Mouse (Mus musculus) right cerebral cortex, postnatal 36 days (tissue): ENCODE measurements at regions not wholly inside any gene's neighbourhood (a gene's known extent, or its start where the extent isn't known, plus 50 kb on each side); places are given as distances from the start of the nearest gene placed in this dataset.
A peak's percentile ranks its signal among the peaks of the same experiment; 100 is the strongest.

Experiments
- DNase-seq, 2 experiments: peaks; one replicate each; pipeline ENCODE4 v3.0.0; 2022; ENCODE audit warnings: low spot score in 2 of 2, mixed read lengths in 1 of 2

DNA sequence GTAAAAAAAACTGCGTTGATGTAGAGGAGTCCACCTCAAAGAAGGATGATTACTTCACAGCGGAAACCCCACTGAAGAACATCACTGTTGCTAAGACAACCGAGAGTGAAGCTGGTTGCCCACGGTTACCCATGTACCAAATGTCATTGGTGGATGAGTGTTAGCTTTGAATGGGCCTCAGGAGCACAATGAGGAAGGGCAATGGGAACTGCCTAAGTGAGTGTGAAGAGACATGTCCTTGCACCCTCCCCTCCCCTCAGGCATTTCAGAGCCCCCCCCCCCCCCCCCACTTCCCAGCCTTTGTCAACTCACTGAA lies 96.1 kb upstream of the Chd2 start:
- no peak for DNase-seq

DNA sequence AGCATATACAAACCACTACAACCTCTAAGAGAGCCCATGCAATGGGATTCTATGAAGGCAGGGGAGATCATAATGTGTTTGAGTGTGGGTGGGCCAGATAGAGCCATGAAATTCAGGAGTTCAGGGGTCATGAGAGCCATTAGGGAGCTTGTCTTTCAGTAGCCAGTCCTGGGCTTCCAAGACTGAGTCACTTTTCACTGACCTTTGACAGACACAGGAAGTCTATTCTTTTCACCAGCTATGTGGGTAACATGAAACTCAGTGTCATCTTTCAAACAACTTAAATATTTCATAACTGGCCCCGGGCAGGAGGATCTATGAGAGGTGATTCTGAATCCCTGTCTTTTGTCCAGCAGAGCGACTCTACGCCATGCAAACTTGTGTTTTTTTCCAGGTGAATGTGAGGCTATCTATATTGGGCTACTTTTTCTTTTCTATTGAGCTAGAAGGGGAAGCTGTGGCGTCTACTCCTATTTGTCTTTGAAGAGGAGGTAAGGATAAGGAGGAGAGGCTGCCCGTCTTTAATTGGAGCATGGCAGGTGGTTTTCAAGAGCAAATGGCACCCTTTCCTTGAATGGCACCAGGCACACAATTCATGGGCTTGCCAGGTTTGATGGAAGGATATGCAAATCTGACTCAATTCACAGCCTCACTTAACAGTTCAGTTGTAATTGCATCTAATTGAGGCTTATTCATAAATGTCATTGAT lies 95.6 kb upstream of the Chd2 start:
- no peak for DNase-seq

DNA sequence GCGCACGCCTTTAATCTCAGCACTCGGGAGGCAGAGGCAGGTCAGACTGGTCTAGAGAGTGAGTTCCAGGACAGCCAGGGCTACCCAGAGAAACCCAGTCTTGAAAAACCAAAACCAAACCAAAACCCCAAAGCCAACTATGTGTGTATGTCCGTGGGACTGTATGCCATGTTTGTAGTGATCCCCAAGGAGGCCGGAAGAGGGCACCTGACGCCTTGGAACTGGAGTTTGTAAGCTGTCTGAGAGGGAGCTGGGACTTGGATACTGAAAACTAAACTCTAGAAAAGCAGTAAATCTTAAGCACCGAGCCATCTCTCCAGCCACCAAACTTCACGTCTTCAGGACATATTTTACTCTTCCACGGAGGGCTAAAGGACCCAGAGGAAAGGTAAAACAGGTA lies 93.8 kb upstream of the Chd2 start:
- DNase-seq: no peak

DNA sequence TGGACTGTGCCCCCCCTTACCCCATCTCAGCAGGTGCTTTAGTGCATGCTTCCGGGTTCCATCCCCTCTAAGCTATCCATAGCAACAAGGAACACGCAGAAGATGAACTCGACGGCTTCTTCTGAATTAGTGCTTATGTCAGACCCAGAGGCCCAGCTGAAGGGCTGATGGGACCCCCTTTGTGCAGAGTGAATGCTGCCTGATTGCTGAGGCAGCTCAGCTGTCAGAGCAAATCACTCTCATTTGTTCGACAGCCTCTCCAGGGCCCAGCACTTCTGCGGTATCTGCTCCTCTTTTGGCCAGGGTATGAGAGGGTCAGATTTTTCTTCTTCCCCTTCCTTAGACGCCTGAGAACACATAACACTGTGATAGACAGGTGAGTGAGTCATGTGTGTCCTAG lies 89.2 kb upstream of the Chd2 start:
- no peak for DNase-seq

DNA sequence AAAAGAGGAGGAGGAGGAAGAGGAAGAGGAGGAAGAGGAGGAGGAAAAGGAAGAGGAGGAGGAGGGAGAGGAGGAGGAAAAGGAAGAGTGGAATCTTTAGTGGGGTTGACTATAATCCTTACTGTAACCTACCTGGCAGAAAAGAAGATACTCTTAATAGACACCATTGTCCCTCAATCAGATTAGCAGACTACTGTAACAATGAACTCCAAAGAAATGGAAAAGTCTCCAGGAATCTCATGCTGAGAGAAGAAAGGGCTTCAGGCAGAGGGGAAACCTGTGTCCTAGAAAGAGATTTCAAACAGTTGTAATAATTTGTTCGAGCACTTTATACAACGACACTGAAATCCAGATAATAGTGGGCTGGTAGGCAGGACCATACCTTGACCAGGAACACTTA lies 87.6 kb upstream of the Chd2 start:
- DNase-seq: no peak

DNA sequence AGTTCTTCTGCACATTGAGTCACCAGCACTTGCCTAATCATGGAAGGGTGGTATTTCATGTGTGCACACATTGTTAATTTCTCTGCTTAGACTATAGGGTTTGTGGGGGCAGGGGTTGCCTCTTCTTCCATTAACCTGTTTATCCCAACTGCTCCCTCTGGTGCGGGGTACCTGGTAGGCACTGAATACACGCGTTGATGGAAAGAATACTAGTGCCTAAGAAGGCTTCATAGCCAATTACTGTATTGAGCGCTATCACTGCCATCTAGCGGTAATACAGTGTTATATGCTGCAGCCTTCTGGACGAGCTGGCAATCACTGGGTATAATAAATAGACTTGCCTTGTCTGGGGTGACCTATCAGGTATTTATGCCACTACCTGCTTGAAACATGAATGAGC lies 86.4 kb upstream of the Chd2 start:
- peak; percentile 36 to 41 for DNase-seq

DNA sequence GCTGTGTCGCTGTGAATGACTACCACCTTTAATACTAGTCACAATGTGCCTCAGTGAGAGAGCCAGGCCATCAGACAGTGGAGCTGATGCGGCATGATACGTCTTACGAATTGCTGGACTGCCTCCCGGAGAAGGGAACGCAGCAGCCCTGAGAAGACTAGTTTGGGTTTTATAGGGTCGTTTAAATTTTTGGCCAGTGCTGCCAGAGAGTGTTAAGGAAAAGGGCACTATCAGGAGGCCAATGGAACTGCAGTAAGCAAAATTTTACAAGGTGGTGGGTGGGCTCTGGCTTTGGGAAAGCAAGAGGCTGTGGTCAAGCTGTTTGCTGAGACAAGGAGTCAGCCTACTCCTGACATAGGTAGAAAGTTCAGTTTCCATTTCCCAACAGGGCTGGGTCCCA lies 84.7 kb upstream of the Chd2 start:
- DNase-seq: no peak

DNA sequence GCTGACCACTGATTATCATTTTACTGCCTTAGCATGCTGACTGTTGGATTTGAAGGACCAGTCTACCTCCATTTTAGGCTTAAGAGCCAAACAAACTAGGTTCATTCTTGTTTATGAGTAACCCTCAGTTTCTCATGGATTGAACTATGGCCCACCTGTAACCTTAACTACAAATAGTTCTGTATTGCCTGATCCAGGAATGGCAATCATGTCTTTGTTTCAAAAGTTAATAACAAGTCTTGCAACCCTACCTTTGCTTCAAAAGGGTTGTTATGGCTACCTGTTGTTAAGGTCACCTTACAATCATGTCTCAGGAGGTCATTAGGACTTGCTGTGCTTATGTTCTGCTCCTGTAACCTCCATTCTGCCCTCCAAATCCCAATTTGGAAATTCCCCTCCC lies 84.0 kb upstream of the Chd2 start:
- no peak for DNase-seq

DNA sequence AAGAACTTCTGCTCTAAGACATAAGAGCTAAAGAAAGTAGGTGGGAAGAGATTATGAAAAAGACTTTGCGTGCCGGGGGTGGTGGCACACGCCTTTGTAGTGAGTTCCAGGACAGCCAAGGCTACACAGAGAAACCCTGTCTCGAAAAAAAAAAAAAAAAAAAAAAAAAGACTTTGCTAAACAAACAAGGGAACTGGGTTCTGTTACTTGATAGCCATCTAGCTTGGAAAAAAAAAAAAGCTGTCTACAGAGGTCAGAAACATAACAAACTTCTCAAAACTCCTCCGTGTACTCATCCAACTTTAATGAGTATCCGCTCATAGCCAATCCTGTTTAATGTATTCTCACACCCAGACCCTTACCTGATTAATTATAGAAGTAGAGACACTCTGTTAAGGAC lies 83.4 kb upstream of the Chd2 start:
- no peak for DNase-seq

DNA sequence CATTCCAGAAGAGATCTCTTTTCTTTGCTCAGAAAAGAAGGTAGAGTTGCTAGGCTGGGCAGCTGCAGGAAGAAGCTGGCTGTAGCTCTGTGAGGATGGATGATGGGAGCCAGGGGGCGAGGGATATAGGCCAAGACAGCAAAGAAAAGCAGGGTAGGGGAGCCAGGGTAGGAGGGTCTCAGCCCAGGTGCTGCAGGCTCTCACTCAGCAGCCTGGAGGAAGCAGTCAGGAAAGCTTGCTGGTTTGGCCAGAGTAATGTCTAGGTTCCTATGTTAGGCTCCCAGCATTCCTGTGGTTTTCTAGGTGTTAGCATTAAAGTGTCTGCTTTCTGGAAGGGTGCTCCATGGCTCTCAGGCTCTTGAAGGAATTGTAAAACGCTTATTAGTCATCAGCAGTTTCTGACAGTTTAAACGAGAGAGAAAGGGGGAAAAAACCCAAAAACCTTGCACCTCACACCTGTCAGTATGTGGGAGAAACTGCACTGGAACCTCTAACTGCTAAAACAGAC lies 82.5 kb upstream of the Chd2 start:
- DNase-seq: no peak

DNA sequence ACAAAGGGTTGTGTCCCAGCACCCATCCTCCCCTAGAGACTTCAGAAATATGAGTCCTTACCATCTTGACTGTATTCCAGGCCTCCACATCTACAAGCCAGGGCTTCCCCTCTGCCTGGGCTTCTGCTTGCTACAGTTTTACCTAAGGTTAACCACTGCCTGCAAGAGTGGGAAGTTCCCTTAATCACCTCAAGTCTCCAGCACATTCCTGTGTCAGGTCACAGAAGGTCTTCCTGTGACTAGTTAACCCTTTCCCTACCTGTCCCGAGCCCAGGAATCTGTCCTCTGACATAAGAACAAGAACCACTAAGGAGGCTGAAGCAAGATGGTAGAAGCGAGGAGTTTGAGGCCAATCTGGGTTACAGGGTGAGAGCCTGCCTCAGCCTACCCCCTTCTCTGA lies 80.8 kb upstream of the Chd2 start:
- DNase-seq: no peak

DNA sequence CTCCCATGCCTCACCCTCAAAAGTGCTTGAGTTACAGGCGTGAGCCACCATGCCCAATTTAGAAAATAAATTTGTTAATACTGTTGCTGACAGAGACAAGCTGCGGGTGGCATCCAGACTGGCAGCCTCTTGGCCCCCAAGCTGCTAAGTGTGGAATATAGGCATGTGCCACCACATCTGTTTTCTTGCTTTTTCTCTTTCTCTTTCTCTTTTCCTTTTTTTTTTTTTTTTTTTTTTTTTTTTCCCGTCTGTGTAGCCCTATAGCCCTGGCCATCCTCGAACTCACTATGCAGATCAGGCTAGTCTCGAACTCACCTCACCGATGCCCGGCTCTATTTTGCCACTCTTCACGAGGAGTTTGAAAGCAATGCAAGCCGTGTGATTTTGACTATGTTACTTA lies 78.7 kb upstream of the Chd2 start:
- DNase-seq: no peak

DNA sequence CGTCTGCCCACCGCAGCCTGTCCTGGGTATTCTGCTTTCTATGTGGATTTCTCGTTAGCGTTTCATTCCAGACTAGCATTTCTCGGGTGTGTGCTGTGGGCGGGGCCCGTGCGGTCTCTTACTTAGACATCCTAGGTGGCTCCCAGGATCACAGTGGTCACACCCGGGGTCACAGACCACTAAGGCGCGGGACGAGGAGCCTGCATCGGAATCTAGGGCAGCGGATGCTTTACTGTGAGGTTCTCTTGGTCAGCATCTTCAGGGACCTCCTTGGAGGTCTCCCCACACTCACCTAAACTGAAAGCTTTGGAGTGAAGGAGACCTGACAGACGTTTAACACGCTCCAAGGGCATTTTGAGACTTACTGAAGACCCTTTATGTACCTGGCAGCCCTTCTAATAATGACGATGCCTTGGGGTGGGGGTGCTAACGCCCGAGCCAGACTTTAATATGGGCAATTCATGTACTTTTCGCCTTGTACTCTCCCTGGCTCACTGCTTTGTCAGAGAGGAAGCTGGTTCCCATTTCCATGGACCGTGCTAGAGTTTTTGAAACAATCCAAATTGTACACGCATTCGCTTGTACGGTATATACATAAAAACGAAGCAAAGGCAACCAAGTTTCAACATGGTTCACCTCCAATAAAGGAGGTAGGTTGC lies 77.3 kb upstream of the Chd2 start:
- DNase-seq: no peak

DNA sequence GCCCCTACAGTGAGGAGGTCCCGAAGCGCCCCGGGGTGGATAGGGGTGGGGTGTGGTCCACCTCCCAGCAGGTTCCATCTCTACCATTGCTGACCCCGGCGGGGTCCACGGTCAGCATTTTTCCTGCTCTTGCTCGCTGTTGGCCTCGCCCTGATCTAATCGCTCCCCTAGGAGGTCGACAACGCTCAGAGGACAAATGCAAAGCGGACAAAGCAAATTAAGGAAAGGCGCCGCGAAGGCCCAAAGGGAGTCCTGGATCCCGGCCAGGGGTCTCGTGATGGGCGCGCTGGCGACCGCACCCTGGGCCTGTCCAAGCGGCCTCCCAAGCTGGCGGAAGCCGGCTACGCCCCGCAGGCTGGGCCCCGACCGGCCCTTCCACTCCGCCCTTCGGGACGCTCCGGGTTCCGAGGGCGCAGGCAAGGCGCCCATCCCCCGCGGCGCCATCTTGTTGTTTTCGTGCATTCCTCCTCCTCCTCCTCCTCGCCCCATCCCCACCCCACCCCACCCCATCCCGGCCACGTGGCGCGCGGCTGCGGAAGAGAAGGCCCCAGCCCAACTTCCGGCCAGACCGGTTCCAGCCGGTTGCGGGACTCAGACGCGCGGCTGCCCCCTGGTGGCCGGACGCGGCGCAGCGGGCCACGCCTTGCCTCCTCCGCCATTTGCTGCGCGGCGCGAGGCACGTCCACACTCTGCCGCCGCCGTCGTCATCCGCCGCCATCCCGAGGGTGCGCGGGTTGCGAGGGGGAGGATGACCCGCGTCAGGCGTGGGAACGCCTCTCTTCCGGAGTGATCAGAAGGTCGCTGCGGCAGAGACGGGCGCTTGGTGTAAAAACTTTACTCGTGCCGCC lies 76.5 kb upstream of the Chd2 start:
- peak; percentile 95 to 96 for DNase-seq

DNA sequence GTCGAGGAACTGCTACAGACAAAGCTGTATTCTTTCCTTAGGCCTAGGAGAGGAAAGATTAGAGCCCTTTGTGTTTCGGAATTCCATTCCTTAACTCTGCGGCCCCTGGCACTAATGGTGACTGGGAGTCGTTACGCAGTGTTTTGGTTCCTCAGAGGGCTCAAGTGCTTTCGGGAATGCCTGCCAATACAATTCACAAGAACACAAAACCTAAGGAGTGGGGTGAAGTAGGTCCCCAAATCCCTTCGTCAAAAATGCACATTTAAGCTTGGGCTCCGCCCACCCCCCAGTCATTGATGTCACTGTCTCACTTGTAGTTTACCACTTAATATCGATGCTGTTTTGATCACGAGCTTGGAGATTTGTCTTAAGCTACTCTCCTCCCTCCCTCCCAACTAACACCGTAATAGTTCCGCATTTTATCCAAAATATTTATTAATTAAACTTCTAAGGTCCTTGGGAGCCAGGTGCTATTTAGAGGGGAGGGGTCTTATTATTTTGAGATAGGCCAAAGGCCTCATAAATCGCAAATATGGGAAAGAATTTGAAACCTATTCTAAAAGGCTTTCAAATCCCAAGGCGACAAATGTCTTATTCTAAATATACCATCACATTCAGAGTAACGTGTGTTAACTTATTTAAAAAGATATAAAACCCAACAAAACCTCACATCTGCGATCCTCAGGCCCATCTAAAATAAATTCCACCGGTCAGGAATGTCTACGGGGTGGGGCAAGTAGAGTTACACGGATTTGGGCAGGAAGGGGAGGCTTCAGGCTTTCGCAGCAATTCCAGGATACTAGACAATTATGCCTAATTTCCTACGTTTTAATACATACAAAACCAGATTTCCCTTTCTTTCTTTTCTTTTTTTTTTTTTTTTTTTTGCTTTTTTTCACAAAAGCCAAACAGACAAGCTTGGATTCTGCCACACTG lies 75.6 kb upstream of the Chd2 start:
- no peak for DNase-seq

DNA sequence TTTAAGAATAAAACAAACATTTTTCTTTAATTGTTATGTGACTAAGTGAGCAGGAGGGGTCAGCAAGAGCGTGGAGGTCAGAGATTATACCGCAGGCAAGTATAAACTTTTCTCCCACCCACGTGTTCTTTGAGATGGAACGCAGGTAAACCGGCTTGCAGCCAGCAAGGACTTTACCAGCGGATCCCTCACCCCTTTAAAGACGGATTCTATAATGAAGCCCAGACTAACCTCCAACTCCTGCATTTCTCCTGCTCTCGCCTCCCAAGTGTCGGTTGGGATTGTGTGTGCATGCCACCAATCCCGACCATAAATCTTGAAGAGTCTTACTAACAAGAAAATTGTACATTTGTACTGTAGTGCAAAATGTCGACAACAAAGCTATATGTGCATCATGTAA lies 74.4 kb upstream of the Chd2 start:
- DNase-seq: no peak

DNA sequence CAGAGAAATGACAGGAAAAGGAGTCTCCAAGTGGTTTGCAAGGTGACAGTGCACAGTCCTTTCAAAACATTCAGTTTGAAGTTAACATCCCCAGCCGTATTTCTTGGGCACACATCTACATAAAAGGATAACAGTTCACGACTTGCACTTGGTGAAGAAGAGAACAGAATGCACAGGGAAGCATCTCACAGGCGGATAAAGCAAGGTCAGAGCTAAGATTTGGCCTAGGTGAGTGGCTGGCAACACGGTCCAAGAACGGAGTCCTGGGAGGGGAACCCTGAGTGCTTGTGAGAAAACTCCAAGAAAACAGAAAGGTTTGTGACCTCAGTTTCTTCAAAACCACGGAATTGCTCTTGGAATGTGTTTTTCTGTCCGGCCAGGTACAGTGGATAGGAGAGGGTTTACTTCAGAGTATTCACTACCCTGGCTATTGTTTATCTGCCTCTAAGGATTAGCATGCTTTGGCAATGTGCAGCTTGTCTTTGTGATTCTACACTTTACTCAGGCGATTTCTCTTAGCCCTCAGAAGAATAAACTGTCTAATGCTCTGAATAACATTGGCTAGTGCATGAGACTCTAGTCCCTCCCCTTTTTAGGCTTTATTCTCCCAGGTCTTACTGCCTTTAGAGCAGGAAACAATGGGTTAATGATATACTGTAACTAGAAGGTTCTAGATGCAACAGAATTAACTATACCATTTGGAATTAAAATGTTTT lies 73.4 kb upstream of the Chd2 start:
- no peak for DNase-seq

DNA sequence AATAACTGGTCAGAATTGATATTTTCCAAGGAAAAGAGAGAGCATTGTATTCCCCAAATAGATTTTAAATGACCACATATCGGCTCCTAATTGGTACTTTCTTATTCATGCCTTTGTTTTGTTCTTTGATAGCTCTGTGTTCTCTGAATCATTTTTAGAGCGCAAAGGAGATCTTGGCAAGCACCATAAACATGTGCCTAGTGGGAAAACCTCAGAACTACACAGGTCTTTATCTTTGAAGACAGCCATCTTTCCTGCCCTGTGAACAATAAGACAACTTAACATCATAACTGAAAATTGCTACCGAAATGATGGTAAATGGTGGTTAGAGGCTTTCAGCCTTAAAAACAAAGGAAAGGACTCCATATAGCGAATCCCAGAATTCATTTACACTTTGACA lies 72.7 kb upstream of the Chd2 start:
- no peak for DNase-seq

DNA sequence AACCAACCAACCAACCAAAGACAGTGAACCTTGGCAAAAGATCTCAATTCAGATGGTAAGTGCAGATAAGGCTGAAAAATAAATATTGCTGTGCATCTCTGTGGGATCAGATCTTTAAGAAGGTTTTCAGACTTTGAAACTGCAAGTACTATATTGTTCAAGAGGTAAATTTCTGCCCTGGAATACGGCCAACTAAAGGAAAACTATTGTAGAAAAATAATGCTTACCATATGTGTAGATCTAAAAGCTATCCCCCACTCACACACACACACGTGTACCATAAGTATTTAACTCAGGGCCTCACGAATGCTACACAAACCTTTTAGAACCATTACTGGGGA lies 71.1 kb upstream of the Chd2 start:
- no peak for DNase-seq

DNA sequence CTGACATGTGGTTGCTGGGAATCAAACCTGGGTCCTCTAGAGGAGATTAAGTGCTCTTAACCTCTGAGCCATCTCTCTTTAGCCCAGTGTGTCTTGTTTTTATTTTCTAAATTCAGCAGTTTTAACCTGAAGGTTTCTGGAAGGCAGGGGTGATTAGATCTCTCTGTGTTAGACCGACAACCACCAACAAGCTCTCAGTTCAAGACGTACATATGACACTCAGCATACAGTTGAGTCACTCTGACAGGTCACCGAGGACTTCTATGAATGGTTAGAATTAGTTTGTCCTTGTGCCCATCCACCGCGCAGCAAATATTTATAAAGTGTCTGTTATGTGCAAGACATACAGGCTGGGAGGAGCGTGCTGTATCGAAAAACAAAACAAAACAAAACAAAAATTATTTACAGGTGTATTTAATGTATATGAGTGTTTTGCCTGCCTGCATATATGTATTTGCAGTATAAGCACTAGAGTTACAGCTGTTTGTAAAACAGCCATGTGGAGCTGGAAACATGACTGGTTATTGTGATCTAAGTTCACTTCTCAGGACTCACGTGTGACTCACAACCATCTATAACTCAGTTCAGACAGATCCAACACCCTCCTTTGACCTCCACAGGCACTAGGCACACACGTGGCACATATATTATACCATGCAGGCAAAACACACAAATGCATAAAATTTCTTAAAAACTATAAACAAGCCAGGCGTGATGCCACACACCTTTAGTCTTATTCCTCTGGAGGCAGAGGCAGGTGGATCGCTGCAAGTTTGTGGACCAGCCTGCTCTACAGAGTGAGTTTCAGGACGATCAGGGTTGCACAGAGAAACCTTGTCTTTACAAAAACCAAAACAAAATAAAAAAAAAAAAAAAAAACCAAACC lies 70.5 kb upstream of the Chd2 start:
- DNase-seq: no peak
